Mouse (Mus musculus): ENCODE results near the gene Fbln1.

DNA sequence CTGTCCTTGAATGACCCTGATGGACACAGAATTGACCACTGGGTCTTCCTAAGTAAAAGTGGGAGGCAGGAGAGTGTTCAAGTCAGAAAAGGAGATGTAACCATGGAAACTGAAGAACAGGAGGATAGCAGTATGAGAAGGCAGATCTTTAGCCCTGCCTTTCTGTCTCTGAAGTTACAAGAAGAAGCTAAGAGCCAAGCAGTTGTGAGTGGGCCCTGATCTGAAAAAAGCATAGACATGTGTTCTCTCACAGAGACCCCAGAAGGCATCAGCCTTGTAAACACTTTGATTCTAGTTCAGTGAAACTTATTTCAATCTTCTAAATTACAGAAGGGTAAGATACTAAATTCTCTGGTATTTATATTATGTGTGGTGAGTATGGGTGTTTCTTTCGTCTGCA is 118.7 kb downstream of the Fbln1 start:
- TF ChIP-seq CTCF (IDR thresholded peaks at IDR 0.05; ENCODE audit: control insufficient read depth, insufficient read depth, insufficient replicate concordance, low read depth, low read length) (no peak), POLR2A (IDR thresholded peaks at IDR 0.05; ENCODE audit: control insufficient read depth, low read depth, low read length) (no peak)

Data from testis, adult 2 months (tissue).